Mouse (Mus musculus) ovary, postnatal 14 days (tissue): ENCODE measurements around the gene Lpcat2.

Source experiments
- DNase-seq: peaks from one replicate; pipeline ENCODE4 v3.0.0; 2022; ENCODE audit warnings: low spot score

The Lpcat2 gene

DNA sequence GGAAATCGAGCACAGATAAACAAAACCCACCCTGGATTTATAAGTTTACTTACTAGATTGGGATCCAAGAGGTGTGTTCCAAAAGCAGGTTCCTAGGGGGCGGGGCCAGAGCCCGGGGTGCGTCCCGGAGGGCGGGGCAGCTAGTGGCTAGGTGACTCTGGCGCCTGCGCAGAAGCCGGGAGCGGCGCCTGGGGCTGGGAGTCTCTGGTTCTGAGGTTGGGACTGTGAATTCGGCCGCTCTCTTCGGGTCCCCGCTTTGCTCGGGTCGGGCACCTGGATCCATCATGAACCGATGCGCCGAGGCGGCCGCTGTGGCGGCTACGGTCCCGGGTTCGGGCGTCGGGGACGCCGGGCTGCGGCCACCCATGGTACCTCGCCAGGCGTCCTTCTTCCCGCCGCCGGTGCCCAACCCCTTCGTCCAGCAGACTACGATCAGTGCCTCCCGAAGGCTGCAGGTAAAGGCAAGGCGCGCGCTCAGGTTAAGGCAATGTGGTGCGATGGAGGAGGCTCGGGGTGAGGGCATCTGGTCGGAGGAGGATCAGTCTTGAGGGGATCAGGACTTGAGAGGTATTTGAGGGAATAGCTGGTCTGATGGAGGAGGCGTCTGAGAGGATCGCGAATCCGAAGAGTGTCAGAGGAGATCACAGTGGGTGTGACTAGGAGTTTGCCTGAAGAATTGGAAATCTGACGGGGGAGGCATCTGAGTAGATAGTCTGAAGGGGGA, at the start of gene Lpcat2:
Lpcat2 (plus strand) TSS at position 169 of the 724 bp plus-strand sequence.
- peak; percentile 50 for DNase-seq

DNA sequence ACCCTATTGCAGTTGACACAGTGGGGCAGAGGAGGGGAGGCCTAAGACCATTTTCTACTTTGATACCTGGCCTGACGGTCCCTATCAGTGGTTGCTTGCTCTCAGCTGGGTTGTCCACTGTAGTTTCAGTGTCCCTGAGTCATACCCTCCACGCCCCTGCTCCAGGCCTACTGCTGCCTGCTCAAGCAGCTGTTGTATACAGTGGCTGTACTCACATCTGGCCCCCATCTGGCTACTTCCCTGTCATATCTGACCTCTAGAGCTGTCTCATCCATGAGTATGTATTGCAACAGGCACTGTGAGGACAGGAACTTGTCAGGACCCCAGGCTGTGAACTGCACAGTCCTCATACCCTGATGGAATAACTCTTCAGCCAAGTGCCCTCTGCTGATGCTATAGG, 42.4 kb upstream of the Lpcat2 start:
- DNase-seq, result no peak

DNA sequence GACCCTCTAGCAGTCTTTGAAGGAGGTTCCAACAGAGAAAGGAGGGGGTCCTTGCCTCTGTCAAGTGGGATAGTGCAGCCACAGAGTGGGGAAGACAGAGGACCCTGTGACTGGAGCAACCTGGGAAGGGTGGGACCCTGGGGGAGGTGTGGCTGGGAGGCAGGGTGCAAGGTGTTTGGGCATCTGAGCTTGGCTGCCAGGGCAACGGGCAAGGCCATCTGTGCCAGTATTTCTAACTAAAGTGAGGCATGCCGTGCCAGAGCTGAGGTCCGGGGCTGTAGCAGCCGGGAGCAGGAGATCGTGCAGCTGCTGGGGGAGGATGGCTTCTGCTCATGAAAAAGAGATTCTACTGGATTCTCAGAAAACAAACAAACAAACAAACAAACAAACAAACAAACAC, 39.5 kb upstream of the Lpcat2 start:
- no peak for DNase-seq

DNA sequence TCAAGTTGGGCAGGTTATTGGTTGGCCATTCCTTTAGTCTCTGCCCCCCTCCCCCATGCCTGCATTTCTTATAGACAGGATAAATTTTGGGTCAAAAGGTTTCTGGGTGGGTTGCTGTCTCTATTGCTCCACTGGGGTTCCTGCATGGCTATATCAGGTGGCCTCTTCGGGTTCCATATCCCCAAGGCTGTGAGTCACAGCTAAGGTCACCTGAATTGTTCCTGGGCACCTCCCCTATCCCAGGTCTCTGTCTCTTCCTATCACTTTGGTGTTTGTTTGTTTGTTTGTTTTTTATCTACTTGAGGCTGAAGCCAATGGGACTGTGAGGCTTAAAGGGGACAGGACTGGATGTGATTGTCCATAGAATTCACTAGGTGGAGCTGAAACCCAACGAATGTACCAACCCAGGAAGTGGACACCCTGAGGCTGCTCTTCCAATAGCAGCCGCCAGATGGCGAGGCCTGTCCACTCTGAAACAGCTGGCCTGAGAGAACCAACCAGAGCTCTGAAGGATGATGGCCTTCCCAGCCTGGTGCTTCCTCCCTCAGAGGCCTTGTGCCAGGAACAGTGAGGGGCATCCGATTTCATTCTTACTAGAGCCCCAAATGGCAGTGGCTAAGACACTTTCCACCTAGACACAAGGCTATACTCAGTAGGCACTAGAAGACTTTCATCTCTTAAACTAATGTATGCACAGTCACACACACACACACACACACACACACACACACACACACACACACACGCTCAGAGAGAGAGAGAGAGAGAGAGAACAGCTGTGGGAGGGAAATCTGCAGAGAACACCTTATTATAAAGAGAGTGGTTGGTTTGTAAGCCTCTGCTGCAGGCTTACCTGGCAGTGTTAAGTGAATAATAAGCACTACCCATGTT, 37.0 kb upstream of the Lpcat2 start:
- peak; percentile 91 for DNase-seq

DNA sequence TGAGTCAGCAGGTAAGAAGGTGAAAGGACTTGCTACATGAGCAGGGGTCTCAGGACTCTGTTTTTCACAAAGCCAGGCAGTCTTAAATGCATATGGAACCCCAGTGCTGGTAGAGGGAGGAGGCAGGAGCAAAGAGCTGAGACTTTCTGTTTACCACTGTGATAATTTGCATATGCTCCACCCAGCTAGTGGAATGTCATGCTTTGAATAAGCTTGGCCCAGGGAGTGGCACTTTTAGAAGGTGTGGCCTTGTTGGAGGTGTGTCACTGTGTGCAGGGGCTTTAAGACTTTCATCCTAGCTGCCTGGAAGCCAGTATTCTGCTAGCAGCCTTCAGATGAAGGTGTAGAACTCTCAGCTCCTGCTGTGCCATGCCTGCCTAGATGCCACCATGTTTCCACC, 34.0 kb upstream of the Lpcat2 start:
- no peak for DNase-seq

DNA sequence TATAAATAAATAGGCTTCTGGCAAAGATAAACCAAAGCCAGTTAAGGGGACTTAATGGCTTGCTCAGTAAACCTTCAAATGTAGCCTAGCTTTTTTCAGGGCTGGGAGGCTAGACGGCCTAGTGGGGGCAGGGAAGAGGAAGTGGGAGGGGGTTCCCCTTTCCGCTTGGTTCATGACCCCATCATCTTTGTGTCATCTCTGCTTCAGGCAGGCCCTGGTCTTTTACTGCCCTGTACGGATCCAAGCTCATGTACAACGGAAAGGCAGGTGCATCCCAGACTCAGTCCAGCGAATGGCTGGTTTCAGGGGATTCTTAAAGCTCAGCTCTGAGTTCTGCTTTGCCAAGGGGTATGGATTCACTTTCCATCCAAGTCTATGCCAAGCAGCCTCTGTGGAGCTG, 32.8 kb upstream of the Lpcat2 start:
- no peak for DNase-seq

DNA sequence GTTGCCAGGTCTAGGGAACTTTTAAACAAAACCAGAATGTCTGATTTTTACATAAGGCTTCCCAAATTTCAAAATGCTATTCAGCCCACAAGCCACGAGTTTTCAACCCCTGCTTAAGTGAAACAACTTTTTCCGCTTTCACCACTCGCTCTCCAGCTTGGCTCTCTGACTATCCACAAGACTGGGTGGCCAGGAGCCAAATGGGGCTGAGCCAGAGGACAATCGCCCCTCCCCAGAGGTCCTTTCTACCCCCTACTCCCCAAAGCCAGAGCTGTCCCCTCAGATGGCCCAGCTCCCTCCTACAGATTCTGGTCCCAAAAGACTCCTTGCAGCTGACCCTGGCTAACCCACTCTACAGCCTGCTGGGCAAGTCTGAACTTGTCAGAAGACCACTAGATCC, 29.1 kb upstream of the Lpcat2 start:
- DNase-seq, result no peak

DNA sequence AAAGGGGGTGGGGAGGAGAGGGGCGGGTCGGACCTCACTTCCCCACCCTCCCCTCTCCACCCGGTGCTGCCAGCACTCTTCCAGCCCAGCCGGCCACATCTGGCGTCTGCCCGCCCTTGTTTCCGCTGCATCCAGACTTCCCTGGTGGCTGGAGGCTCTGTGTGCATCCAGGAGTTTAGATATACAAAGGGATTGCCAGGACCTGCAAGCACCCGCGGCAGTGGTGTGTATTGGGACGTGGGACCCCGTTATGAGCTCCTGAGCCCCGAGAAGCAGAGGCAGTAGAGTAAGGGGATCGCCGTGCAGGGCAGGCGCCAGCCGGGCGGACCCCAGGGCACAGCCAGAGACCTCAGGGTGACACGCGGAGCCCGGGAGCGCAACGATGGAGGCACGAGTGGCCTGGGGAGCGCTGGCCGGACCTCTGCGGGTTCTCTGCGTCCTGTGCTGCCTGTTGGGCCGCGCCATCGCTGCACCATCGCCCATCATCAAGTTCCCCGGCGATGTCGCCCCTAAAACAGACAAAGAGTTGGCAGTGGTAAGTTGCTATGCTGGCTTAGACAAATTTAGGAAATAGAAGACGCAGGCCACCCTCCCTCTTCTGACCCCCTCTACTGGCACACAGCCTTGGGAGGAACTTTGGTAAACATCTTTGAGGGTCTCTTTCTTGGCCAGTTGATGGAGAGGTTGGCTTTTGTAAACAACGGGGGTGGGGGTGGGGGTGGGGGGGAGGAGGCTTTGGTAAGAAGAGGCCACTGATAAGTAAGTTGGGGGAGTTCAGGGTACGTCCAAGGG, 27.7 kb upstream of the Lpcat2 start, which contains the start of gene Mmp2:
Mmp2 (plus strand) TSS at position 49 of the 792 bp plus-strand sequence.
- DNase-seq, result no peak

DNA sequence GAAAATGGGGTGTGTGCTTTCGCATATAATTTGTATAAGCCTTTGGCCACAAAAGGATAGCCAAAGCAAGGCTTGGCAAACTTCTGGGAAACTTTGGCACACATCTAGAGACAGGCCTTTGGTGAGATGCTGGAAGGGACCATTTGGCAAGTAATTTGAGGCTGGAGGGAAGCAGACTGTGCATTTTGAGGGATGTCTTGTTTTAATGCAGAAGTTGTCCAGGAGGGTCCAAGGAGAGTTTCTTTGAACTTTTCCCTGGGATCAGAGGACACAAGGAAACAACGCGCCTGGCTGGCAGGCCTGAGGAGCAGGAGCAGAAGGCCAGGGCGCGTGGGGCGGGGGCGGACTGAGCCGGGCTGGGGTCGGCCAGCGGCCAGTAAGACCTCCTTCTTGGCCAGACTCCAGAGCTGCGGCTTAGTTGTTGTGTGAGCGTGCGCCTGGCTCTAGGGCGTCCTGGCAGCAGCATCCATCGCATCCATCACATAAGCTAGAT, 26.8 kb upstream of the Lpcat2 start:
- peak; percentile 49 for DNase-seq

DNA sequence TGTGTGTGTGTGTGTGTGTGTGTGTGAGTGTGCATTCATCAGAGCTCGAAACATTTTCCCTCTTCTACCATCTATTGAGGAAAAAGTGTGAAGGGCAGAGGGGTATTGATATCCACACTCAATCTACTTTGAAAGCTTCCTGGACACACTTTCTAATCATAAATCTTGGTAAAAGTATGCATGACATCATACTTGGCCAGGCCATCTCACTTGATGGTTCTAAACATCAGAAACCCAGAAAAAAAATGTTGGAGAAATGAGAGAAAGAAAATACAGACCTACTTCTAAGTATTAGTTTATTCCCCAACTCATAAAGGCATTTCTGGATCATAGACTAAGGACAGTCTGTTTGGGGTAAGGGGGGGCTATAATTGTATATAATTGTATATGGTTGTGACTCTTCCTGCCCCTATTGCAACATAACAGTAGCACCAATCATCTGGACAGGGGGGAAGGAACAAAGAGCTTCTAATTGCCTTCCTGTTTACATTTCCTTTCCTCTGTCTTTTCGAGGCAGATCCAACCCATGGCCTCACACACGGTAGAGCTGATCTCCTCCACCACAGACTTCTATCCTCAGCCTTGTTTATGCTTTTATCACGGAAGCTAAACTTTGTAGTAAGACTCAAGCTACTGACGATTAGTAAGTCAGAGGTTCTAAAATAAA, 20.9 kb upstream of the Lpcat2 start:
- no peak for DNase-seq

DNA sequence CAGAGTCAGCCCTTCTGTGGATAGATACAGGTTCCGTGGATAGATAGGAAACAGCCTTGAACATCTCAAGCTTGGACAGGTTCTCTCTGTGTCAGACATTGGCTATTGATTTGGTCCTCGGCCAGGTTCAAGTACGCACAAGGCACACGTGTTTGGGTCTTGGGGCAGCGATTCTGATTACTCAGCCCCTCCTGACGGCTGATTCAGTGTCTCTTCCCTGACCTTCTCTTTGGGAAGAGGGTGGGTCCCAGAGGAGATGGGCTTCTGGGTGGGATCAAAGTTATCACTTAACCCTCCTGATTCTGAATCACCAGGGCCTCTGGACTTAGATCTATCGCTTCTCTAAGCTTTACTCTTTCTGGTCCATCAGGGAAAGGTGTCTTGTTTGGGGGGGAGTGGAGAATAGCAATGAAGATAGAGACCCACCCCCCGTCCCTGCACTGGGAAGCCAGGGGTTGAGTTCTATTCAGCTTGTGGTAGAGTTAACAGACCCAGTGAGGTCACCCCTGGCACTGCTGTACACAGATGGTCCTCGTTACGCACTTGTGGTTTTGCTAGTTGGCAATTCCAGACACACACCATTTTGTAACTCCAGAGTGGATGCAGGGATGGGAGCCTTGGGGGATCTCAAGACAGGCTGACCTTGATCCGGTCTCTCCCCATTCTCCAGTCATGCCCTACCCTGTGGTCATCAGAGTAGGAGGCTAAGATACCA, 20.2 kb upstream of the Lpcat2 start:
- DNase-seq, result no peak

DNA sequence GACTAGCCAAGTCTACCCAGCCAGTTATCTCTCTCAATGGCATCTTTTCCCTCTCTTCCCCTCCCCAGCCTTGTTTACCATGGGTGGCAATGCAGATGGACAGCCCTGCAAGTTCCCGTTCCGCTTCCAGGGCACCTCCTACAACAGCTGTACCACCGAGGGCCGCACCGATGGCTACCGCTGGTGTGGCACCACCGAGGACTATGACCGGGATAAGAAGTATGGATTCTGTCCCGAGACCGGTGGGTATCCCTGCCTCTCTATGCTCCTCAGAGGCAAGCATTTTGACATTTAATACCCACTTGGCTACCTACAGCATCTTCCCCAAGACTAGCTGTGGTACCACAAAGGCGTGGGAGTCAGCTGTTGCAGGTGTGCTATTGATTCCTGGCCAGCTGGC, 19.2 kb upstream of the Lpcat2 start:
- DNase-seq, result no peak

DNA sequence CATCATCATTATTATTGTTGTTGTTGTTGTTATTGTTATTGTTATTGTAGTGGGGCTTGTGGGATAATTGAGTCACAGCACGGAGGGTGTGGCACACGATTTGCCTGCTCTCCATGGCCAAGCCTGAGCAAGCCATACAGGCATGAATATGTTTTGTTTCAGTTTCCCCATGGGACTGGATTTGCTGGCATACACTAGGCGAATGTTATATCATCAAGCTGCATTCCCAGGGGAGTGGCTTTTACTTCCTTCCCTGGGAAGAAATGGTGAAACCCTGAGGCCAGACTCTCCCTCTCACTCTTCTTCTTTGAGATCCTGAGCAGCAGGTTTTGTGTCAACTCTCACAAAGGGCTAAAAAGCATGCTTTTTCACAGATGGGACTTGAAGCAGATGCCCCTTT, 16.5 kb upstream of the Lpcat2 start:
- DNase-seq, result no peak

DNA sequence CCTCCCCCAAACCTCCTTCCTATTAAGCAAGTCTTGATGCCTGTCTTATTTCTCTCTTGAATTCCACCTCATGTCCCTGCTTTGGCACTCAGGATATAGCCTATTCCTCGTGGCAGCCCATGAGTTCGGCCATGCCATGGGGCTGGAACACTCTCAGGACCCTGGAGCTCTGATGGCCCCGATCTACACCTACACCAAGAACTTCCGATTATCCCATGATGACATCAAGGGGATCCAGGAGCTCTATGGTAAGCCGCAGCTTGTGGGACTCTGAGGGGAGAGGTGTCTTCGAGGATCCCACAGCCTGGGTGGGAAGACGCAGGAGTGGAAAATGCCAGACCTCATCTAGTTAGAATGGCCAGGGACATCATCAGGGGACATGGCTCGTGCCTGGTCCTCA, 16.0 kb upstream of the Lpcat2 start:
- no peak for DNase-seq

DNA sequence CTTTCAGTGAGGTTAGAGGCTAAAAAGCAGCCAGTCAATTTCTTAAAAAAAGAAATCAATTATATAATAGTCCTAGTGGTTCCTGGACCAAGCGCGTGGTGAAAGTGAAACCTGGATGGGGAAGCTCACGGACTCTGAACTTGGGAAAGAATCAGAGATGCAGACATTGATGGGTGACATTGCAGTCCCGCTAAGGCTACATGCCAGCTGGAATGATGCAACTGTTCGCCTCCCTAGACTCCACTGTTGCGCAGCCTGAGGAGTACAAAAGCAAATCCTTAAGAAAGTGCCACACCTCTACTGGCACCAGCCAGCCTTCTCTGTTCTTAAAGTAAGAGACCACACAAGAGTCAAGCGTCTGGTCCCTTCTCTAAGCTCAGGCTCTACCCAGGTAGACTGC, 15.3 kb upstream of the Lpcat2 start:
- no peak for DNase-seq

DNA sequence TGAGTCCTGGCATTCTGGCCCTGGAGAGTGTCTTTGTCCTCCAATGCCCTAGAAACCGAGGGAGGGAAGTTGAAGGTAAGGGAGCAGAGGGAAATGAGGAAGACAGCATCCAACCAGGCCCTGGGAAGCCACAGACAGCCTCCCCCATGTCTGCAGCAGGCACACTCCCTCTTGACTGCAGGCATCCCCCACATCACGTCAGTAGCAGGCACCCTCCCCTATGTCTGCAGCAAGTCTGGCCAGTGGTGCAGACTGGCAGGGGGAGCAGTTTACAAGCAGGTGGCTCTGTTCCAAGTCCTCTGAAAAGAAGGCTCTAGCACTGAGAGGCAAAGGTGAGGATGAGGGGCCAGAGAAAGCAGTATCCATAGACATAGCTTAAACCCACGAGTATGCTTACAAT, 8.5 kb upstream of the Lpcat2 start:
- DNase-seq, result no peak

DNA sequence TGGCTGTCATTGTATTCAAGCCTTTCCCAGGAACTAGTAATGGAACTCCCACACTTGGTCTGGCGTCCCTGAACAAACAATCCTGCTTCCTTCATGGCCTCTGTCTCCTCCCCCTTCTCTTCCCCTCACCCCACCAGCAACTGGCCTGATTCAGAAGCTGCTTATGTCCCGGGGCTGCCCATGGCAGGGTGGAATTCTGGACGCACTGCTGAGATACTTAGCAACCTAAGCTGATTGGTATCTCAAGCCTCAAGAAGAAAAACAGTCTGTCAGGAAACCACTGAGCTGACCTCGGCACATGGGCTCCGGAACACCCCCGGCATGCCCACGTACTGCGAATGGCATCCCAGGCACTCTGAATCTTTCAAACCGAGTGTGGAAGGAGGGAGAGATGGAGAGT, 7.8 kb upstream of the Lpcat2 start:
- no peak for DNase-seq

DNA sequence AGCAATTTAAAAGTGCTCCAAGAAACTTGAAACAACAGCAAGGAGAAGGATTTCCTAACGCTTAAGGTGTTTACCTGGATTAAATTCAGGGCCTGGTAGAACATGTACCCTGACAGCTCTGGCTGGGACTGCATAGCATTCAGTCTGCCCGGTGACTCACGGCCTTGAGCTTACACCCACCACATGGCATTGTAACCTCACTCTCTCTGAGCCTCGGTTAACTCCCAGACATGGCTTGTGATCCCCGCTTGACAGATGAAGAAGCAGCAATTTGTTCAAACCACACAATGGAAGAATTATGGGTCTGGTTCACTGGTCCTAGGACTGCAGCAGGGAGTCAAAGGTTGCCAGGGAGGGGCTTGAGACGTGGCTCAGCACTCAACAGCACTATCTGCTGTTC, 5.9 kb upstream of the Lpcat2 start:
- DNase-seq, result no peak

DNA sequence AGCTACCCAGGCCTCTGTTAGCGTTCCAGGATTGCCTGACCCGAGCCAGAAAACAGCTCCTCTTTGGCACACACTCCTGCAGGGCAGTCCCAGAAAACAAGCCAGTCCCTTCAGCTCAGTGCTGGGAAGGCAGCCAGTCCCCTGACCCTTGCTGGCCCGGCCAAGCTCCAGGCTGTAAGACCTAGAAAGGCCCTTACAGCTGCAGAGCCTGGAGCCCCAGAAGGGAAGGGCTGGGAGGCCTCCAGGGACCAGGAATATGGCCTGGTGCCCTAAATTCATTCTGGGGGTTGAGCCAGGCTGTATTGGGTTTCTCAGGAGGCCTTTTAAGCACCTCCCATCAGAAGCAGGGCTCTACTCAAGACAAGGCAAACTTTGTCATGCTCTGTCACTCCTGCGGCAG, 4.9 kb upstream of the Lpcat2 start:
- peak; percentile 81 for DNase-seq

DNA sequence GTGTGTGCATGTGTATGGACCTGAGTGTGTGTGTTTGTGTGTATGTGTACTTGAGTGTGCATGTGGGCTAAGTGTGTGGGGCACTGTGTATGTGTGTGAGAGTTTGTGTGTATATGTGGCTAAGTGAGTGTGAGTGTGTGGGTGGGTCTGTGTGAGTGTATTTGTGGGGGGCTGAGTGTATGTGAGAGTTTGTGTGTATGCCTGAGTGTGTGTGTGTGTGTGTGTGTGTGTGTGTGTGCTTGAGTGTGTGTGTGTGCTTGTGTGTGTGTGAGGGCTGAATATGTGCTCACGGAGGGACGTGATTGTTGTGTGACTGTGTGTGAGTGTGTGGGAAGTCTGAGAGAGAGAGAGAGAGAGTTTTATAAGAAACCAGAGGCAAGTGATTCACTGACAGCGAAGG, 3.8 kb upstream of the Lpcat2 start:
- no peak for DNase-seq
